Comparison of ENCODE assay signal across 8 mouse cellular contexts in genomic region chr5:111590619-111591081, GRCm38 (mm10).
DNase-seq lines count a peak whose midpoint lies in the region; ATAC-seq and TF ChIP-seq lines count a peak whose summit lies in the region.

No protein-coding gene starts in this region.

- 8% methylated on average over 4 of the region's 4 CpGs for WGBS in lung, postnatal 0 days
- 19% methylated on average over 4 of the region's 4 CpGs for WGBS in lung, adult 2 months
- WGBS in forebrain, embryonic 15.5 days, result 12% methylated on average over 4 of the region's 4 CpGs
- 9% methylated on average over 4 of the region's 4 CpGs for WGBS in midbrain, embryonic 12.5 days

- no peak for TF ChIP-seq POLR2A in lung, adult 2 months (IDR thresholded peaks at IDR 0.05; ENCODE audit: borderline replicate concordance, extremely low read depth, low read depth, low read length)

- no peaks in the 10 kb centered on the region for H3K4me1 ChIP-seq in lung, postnatal 0 days (ENCODE audit: insufficient read depth, low read depth, low read length)
- no peaks in the 10 kb centered on the region for H3K4me1 ChIP-seq in lung, adult 2 months (ENCODE audit: control insufficient read depth, insufficient read depth, low read length)
- peaks cover 35% of the 10 kb centered on the region for H3K4me1 ChIP-seq in forebrain, embryonic 15.5 days
- peaks cover 47% of the 10 kb centered on the region for H3K4me1 ChIP-seq in midbrain, embryonic 12.5 days

- H3K4me3 ChIP-seq in lung, postnatal 0 days (ENCODE audit: low read depth, low read length), result no peak overlapping the region
- no peak overlapping the region for H3K4me3 ChIP-seq in lung, adult 2 months (replicated peaks; ENCODE audit: extremely low read depth, low read depth, low read length)
- no peak overlapping the region for H3K4me3 ChIP-seq in forebrain, embryonic 15.5 days
- H3K4me3 ChIP-seq in midbrain, embryonic 12.5 days, result no peak overlapping the region

- no peaks in the 10 kb centered on the region for H3K27me3 ChIP-seq in lung, postnatal 0 days (replicated peaks; ENCODE audit: insufficient read depth, low read length)
- H3K27me3 ChIP-seq in forebrain, embryonic 15.5 days, result no peaks in the 10 kb centered on the region
- peaks cover 6% of the 10 kb centered on the region; the same call in 1 of the 2 replicates for H3K27me3 ChIP-seq in midbrain, embryonic 12.5 days

- DNase-seq in lung, postnatal 0 days (ENCODE audit: low spot score), result peak; percentile 28
- DNase-seq in lung, adult 2 months, result no peak
- DNase-seq in thymus, postnatal 14 days, result peak; percentile 70
- DNase-seq in cerebellum, adult 18-20 months, result no peak
- no peak for DNase-seq in ovary, postnatal 14 days (ENCODE audit: low spot score)
- DNase-seq in spleen, postnatal 36 days (ENCODE audit: low spot score in 2 of 2), result no peak

- ATAC-seq in lung, postnatal 0 days, result peak; percentile 52
- peak; percentile 69 for ATAC-seq in forebrain, embryonic 15.5 days (replicated peaks)
- ATAC-seq in midbrain, embryonic 12.5 days (ENCODE audit: low FRiP score, low read depth), result peak; percentile 45

- no peak for TF ChIP-seq EP300 in lung, postnatal 0 days (IDR thresholded peaks at IDR 0.05)

- TF ChIP-seq CTCF in lung, postnatal 0 days (IDR thresholded peaks at IDR 0.05), result no peak
- TF ChIP-seq CTCF in lung, adult 2 months (IDR thresholded peaks at IDR 0.05; ENCODE audit: insufficient read depth, low read length), result no peak

- no peak overlapping the region for H3K27ac ChIP-seq in lung, postnatal 0 days (ENCODE audit: low read length)
- H3K27ac ChIP-seq in forebrain, embryonic 15.5 days (replicated peaks), result peak overlapping the region; percentile 83
- H3K27ac ChIP-seq in midbrain, embryonic 12.5 days (replicated peaks), result peak overlapping the region; percentile 81

- no peak overlapping the region for H3K9ac ChIP-seq in lung, postnatal 0 days (replicated peaks; ENCODE audit: low read depth)
- no peak overlapping the region for H3K9ac ChIP-seq in forebrain, embryonic 15.5 days (replicated peaks)
- peak overlapping the region; percentile 46; the same call in 1 of the 2 replicates for H3K9ac ChIP-seq in midbrain, embryonic 12.5 days (replicated peaks)

- no peaks in the 10 kb centered on the region for H3K9me3 ChIP-seq in lung, postnatal 0 days (ENCODE audit: low read length)
- no peaks in the 10 kb centered on the region for H3K9me3 ChIP-seq in forebrain, embryonic 15.5 days
- H3K9me3 ChIP-seq in midbrain, embryonic 12.5 days, result no peaks in the 10 kb centered on the region

- H3K36me3 ChIP-seq in lung, postnatal 0 days (ENCODE audit: insufficient read depth, low read length), result no peaks in the 10 kb centered on the region
- no peaks in the 10 kb centered on the region for H3K36me3 ChIP-seq in forebrain, embryonic 15.5 days
- no peaks in the 10 kb centered on the region for H3K36me3 ChIP-seq in midbrain, embryonic 12.5 days

- H3K4me2 ChIP-seq in lung, postnatal 0 days (replicated peaks; ENCODE audit: low read depth, low read length), result no peak overlapping the region
- no peak overlapping the region for H3K4me2 ChIP-seq in forebrain, embryonic 15.5 days (replicated peaks)
- H3K4me2 ChIP-seq in midbrain, embryonic 12.5 days (replicated peaks), result no peak overlapping the region

Comparison
In these comparisons a context has a peak if more than half of its experiments do, and no peak if none do; other contexts are left out.
1. DNase-seq: peak in lung, postnatal 0 days (single experiment) and thymus, postnatal 14 days (single experiment); none in lung, adult 2 months (single experiment), cerebellum, adult 18-20 months (0 of 2), ovary, postnatal 14 days (single experiment) and spleen, postnatal 36 days (0 of 2).
2. Peak in every context shown above with its lines, with median percentiles within 50 percentile points of each other: ATAC-seq.